Mouse (Mus musculus) liver, embryonic 14.5 days (tissue): ENCODE results near the gene C2cd5. TPM values are rescaled to one million over a fixed set of nuclear protein-coding genes. Genes with fewer than 3 reads are reported as not detected.
A peak's percentile ranks its signal among the peaks of the same experiment; 100 is the strongest.

ENCODE experiments used
- ATAC-seq: fragments of 200-750 bp; cut with Nextera tagmentation; 2 replicates; pipeline ENCODE4 v1.8.0; 2017; ENCODE audit warnings: moderate number of reproducible peaks, mild to moderate bottlenecking, moderate library complexity; ENCODE audit not compliant: insufficient read depth
- DNase-seq, 3 experiments: peaks; one replicate each; pipeline ENCODE4 v3.0.0-alpha.2; 2012 to 2013; ENCODE audit warnings: low read depth in 3 of 3, low spot score in 3 of 3
- H3K27ac ChIP-seq: fragments of 300-500 bp; sonication (generic); 2 replicates; pipeline ENCODE4 v1.5.1; 2014; ENCODE audit warnings: moderate library complexity, mild to moderate bottlenecking, control low read depth, inconsistent platforms
- H3K27me3 ChIP-seq: fragments of 300-500 bp; sonication (generic); 2 replicates; pipeline ENCODE4 v1.6.1; 2014; ENCODE audit warnings: mild to moderate bottlenecking, low read length, moderate library complexity; ENCODE audit not compliant: control insufficient read depth, insufficient read depth
- H3K36me3 ChIP-seq: fragments of 300-500 bp; sonication (generic); replicated peaks from 2 replicates; pipeline ENCODE4 v1.6.1; 2014; ENCODE audit warnings: low read depth; ENCODE audit not compliant: control insufficient read depth, insufficient read depth
- H3K4me1 ChIP-seq, 2 experiments: fragments of 200-500 bp in 1 of 2; fragments of 300-500 bp in 1 of 2; sonication (generic) in 1 of 2; replicated peaks; 2 replicates each; pipeline ENCODE4 v1.6.1; 2012 to 2014; ENCODE audit warnings: antibody characterized with exemption in 1 of 2, inconsistent platforms in 1 of 2, low read length in 1 of 2; ENCODE audit not compliant: control insufficient read depth in 2 of 2, insufficient read depth in 2 of 2
- H3K4me2 ChIP-seq: fragments of 300-500 bp; sonication (generic); 2 replicates; pipeline ENCODE4 v1.6.1; 2014; ENCODE audit warnings: low read depth, mild to moderate bottlenecking, control low read depth, moderate library complexity
- H3K4me3 ChIP-seq, 2 experiments: fragments of 200-500 bp in 1 of 2; fragments of 300-500 bp in 1 of 2; sonication (generic) in 1 of 2; 2 replicates each; pipeline ENCODE4 v1.5.1; 2012 to 2014; ENCODE audit warnings: low read depth in 2 of 2, low read length in 2 of 2, mild to moderate bottlenecking in 2 of 2, control low read depth in 1 of 2, inconsistent platforms in 1 of 2, moderate library complexity in 1 of 2; ENCODE audit not compliant: insufficient read depth in 1 of 2
- H3K9ac ChIP-seq: fragments of 300-500 bp; sonication (generic); replicated peaks from 2 replicates; pipeline ENCODE4 v1.6.1; 2014; ENCODE audit warnings: mild to moderate bottlenecking, control low read depth, moderate library complexity
- H3K9me3 ChIP-seq: fragments of 300-500 bp; sonication (generic); 2 replicates; pipeline ENCODE4 v1.6.1; 2016; ENCODE audit warnings: low read length, mixed read lengths; ENCODE audit not compliant: control insufficient read depth
- CTCF ChIP-seq: IDR thresholded peaks from 2 replicates; pipeline ENCODE4 v1.5.1; 2016; ENCODE audit warnings: antibody characterized with exemption, low read depth, control low read depth
- EP300 ChIP-seq: IDR thresholded peaks from 2 replicates; pipeline ENCODE4 v1.6.1; 2016; ENCODE audit warnings: antibody characterized with exemption, low read depth
- WGBS: fragments of 180-500 bp; shearing (Covaris S2); extraction: QIAGEN DNeasy Blood & Tissue Kit; methylation state at CpG from one replicate; pipeline ENCODE4 v1.1.7; 2014; ENCODE audit not compliant: insufficient replicate concordance; 5-methylcytosine and 5-hydroxymethylcytosine counted together
- polyA plus RNA-seq, 2 experiments: library from polyadenylated mRNA; depleted of rRNA in 1 of 2; stranded (reverse) in 1 of 2; unstranded in 1 of 2; fragments of >200 nt; fragmentation: Nextera tagmentation in 1 of 2; extraction: Ambion mirVana in 1 of 2; gene quantifications; 2 replicates each; pipeline versions ENCODE4 v1.2.1 to v1.2.3; 2012 to 2014

C2cd5 gene
- polyA plus RNA-seq, 2 experiments: 14.1 to 16.5 TPM

DNA sequence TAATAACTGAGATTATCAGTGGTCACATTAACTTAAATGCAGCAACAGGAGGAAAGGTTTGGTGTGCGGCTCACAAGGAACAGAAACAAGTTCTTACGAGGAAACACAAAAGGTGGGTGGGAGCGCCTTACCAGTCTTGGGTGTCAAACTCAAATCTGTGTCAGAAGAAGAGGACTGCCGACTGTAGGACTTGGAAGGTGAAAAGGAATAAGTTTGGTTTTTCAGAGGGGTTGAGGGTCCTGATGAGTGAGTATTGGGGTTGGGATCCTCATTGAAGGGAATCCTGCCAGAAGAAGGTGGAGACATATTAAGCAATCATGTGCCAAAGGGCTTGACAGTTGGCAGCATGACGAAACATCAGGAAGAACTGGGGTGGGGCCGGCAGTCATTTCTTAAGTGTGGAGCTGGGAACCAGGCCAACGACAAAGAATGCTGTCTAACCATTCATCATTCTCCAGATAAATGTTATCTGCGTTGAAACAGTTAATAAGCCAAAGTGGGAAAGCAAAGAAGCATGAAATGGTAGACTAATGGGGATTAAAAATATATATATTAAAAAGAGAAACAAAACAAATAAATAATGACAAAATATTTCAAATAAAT lies 27.4 kb downstream of the C2cd5 start:
- no peak overlapping the region for H3K4me3 ChIP-seq
- H3K27me3 ChIP-seq: no peaks in the 10 kb centered on the region
- ATAC-seq (no peak), DNase-seq (no peak)
- no peak overlapping the region for H3K9ac ChIP-seq
- 51% methylated on average over 8 of the region's 8 CpGs for WGBS
- peaks cover 11 to 16% of the 10 kb centered on the region in 2 experiments for H3K4me1 ChIP-seq
- H3K9me3 ChIP-seq: no peaks in the 10 kb centered on the region
- no peak for TF ChIP-seq CTCF
- 0 out of 2 replicates have a peak, but pooled peaks have one; percentile 10 for TF ChIP-seq EP300
- no peak overlapping the region for H3K27ac ChIP-seq
- H3K4me2 ChIP-seq: no peak overlapping the region
- H3K36me3 ChIP-seq: peaks cover 18% of the 10 kb centered on the region

DNA sequence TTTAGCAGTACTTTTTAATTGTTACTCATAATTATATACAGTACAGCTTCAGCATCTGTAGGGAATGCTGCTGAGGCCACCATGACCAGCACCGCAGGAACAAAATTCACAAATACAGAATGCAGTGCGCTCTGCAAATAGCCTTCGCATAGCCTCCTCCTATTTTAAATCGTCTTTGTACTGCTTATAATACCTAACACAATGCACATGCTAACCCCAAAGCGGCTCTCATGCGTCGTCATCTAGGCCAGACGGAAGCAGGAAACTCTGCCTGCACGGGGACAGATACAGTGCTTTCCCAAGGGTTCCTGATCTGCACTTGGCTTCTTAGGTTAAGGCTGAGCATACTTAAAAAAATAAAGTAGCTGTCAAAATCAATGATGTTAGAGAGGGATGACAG lies 29.2 kb downstream of the C2cd5 start:
- H3K9ac ChIP-seq: no peak overlapping the region
- 69% methylated on average over 9 of the region's 9 CpGs for WGBS
- no peak for ATAC-seq

DNA sequence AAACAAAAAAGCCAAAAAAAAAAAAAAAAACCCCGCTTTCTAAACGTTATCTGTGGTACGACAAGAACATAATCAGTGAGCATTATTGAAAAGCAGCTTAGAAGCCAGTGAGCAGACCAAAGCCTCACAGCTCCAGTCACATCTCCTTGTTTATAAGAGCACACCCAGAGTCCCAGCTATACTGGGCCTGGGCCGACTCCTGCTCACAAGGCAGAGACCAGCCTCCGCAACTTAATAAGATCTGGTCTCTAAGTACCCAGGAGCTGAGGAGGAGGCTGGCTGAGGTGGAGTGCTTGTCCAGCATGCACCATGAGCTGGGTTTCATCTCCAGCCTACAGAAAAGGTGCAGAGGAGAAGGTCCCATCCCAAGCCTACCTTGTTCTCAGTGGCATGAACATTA lies 29.9 kb downstream of the C2cd5 start:
- Histone ChIP-seq H3K4me2 (no peak overlapping the region), H3K9me3 (no peaks in the 10 kb centered on the region), H3K36me3 (peaks cover 11% of the 10 kb centered on the region), H3K4me3 (no peak overlapping the region), H3K9ac (no peak overlapping the region), H3K27ac (0 out of 2 replicates have a peak overlapping the region, but pooled peaks have one; percentile 7), H3K27me3 (no peaks in the 10 kb centered on the region), H3K4me1 (peaks cover 17 to 30% of the 10 kb centered on the region in 2 experiments)
- 65% methylated on average over 5 of the region's 5 CpGs for WGBS
- no peak for ATAC-seq
- DNase-seq: no peak
- TF ChIP-seq CTCF (no peak), EP300 (no peak)

More for the DNA sequence above, 29.2 kb downstream of the C2cd5 start:
- Histone ChIP-seq H3K9me3 (no peaks in the 10 kb centered on the region), H3K4me1 (peaks cover 17 to 25% of the 10 kb centered on the region in 2 experiments), H3K4me2 (no peak overlapping the region), H3K36me3 (peaks cover 12% of the 10 kb centered on the region), H3K27me3 (no peaks in the 10 kb centered on the region), H3K4me3 (no peak overlapping the region), H3K27ac (no peak overlapping the region)
- TF ChIP-seq CTCF (no peak), EP300 (no peak)
- no peak for DNase-seq

DNA sequence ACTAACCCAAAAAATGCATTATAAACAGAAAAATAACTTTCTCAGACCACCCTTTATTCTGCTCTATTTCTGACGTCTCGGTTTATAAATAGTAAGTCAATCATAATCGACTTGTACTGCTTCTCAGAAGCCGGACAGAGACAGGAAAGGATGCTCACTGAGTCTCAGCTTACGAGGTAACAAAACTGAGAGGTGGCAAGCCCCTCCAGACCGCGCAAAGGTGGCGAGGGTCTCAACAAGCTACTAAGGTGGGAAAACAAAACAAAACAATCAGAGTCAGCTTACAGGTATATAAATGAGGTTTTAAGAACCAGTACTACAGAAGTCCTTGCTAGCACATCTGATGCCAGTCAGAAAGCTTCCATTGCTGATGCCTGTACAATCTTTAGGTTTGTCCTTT lies 30.3 kb downstream of the C2cd5 start:
- no peak overlapping the region for H3K9ac ChIP-seq
- no peaks in the 10 kb centered on the region for H3K9me3 ChIP-seq
- H3K27me3 ChIP-seq: no peaks in the 10 kb centered on the region
- TF ChIP-seq EP300 (no peak), CTCF (no peak)
- WGBS: 74% methylated on average over 8 of the region's 8 CpGs
- H3K4me1 ChIP-seq: peaks cover 17 to 30% of the 10 kb centered on the region in 2 experiments
- no peak for DNase-seq
- ATAC-seq: no peak
- peaks cover 11% of the 10 kb centered on the region for H3K36me3 ChIP-seq
- H3K27ac ChIP-seq: peak overlapping the region; percentile 7; the same call in 1 of the 2 replicates
- H3K4me3 ChIP-seq: no peak overlapping the region
- H3K4me2 ChIP-seq: no peak overlapping the region

DNA sequence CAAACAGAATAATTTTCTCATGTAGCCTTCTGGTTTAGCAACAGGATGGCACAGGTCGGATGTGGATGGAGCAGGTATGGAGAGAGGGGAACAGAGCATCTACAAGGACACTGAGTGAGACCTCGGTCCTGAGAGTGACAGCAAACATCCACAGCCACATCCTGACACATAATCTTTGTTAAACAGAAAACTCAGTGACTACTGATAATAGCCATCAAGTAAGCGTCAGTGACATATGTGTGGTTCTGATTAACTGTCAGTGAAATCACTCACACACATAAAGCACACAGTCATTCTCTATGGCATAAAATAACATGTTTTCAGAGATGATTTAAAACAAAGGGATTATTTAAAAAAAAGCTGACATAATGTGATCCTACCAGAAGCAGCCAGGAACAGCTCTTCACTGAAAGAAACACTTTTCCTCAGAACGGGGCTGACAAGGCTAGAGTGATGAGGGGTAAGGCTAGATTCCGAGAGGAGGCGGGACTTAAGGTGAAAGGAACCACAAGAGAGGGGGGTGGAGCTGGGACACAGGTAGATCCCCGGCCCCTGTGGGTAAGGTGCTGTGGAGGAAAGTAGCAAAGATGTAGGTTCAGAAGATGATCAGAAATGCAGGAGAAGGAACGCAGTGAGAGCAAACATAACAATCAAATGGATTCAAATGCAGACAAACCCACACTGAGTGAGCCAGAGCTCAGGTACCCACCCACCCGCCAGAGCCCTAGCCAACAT lies 31.6 kb downstream of the C2cd5 start:
- H3K36me3 ChIP-seq: peaks cover 8% of the 10 kb centered on the region
- peak overlapping the region; percentile 43 for H3K9ac ChIP-seq
- H3K4me2 ChIP-seq: peak overlapping the region; percentile 45
- H3K4me1 ChIP-seq: peaks cover 23 to 38% of the 10 kb centered on the region in 2 experiments
- H3K9me3 ChIP-seq: no peaks in the 10 kb centered on the region
- DNase-seq: peak; percentile 82 to 87 (median 84)
- peak overlapping the region in 1 of 2 experiments; percentile 11; a peak in 2 of 4 replicates for H3K4me3 ChIP-seq
- peak overlapping the region; percentile 80 for H3K27ac ChIP-seq
- no peaks in the 10 kb centered on the region for H3K27me3 ChIP-seq
- TF ChIP-seq CTCF (no peak), EP300 (peak; percentile 99)
- WGBS: 23% methylated on average over 9 of the region's 9 CpGs
- peak; percentile 97 for ATAC-seq
